21 mouse cellular contexts compared by ENCODE assay signal in the genomic region with DNA sequence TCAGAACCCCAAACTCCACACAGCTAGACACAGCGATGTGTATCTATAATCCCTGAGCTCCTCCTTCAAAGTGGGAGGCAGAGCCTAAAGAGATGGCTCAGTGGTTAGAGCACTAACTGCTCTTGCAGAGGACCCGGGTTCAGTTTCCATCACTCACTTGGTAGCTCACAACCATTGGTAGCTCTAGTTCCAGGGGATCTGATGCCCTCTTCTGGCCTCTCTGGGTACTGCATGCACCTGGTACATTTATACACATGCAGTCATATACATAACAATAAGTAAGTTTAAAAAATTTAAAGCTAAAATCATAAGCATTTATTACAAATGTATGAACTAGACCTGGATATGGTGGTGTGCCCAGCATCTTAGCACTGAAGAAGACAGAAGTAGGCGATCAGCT. TPM values are rescaled to one million over a fixed set of nuclear protein-coding genes. Genes with fewer than 3 reads are reported as not detected.
DNase-seq lines count a peak whose midpoint lies in the region; ATAC-seq and TF ChIP-seq lines count a peak whose summit lies in the region.
"Had no signal": no experiment of that assay in that cellular context is flagged by ENCODE, and none has a peak within 500 bp of the region (broad histone marks: within the 10 kb centered on the region; RNA-seq: fewer than 3 reads in every experiment).

No protein-coding gene starts in this region.

- intact Hi-C loops in gastrocnemius, adult 2 months (cut with DNase I): no loop called here

- no peak for TF ChIP-seq EP300 in liver, embryonic 14.5 days (IDR thresholded peaks at IDR 0.05; ENCODE audit: low read depth)

- no peak overlapping the region for H3K4me3 ChIP-seq in gastrocnemius, adult 2 months
- no peak overlapping the region for H3K4me3 ChIP-seq in liver, embryonic 14.5 days (ENCODE audit: insufficient read depth in 1 of 2, low read depth in 2 of 2, low read length in 2 of 2)
- no peak overlapping the region for H3K4me3 ChIP-seq in liver, embryonic 11.5 days (ENCODE audit: low read depth, low read length)
- H3K4me3 ChIP-seq in E14TG2a.4 (replicated peaks; ENCODE audit: low read length): no peak overlapping the region
- H3K4me3 ChIP-seq: forebrain, embryonic 10.5 days; hindbrain, embryonic 15.5 days had no signal

- H3K27ac ChIP-seq in gastrocnemius, adult 2 months: no peak overlapping the region
- H3K27ac ChIP-seq in liver, embryonic 14.5 days: no peak overlapping the region
- H3K27ac ChIP-seq in liver, embryonic 11.5 days (ENCODE audit: low read depth, low read length): no peak overlapping the region
- H3K27ac ChIP-seq: forebrain, embryonic 10.5 days; hindbrain, embryonic 15.5 days had no signal

- H3K4me1 ChIP-seq in liver, embryonic 14.5 days (replicated peaks; ENCODE audit: control insufficient read depth in 2 of 2, insufficient read depth in 2 of 2, low read length in 1 of 2): no peaks in the 10 kb centered on the region
- H3K4me1 ChIP-seq in liver, embryonic 11.5 days (replicated peaks; ENCODE audit: control insufficient read depth, insufficient read depth, low read length): no peaks in the 10 kb centered on the region
- H3K4me1 ChIP-seq in E14TG2a.4 (replicated peaks; ENCODE audit: low read depth, low read length): peaks cover 24% of the 10 kb centered on the region
- H3K4me1 ChIP-seq: forebrain, embryonic 10.5 days; hindbrain, embryonic 15.5 days had no signal

- no peak for ATAC-seq in liver, embryonic 14.5 days (ENCODE audit: insufficient read depth)
- no peak for ATAC-seq in liver, embryonic 11.5 days (replicated peaks; ENCODE audit: low FRiP score)
- ATAC-seq in inflammation-experienced regulatory T-cells, adult 6 months: no peak

- no peaks in the 10 kb centered on the region for H3K9me3 ChIP-seq in liver, embryonic 14.5 days (ENCODE audit: control insufficient read depth, low read length)
- H3K9me3 ChIP-seq in liver, embryonic 11.5 days (ENCODE audit: control insufficient read depth, low read length): 0 out of 2 replicates have a peak, but pooled peaks cover 2% of the 10 kb centered on the region
- peaks cover 3% of the 10 kb centered on the region; the same call in 1 of the 2 replicates for H3K9me3 ChIP-seq in E14TG2a.4 (ENCODE audit: low read length)
- H3K9me3 ChIP-seq: hindbrain, embryonic 15.5 days had no signal

- H3K9ac ChIP-seq in liver, embryonic 14.5 days (replicated peaks): no peak overlapping the region
- no peak overlapping the region for H3K9ac ChIP-seq in liver, embryonic 11.5 days (ENCODE audit: low read depth, low read length)
- H3K9ac ChIP-seq: hindbrain, embryonic 15.5 days had no signal

- no peaks in the 10 kb centered on the region for H3K27me3 ChIP-seq in liver, embryonic 14.5 days (ENCODE audit: control insufficient read depth, insufficient read depth, low read length)
- H3K27me3 ChIP-seq in liver, embryonic 11.5 days (replicated peaks; ENCODE audit: control insufficient read depth, insufficient read depth, low read length): no peaks in the 10 kb centered on the region
- no peaks in the 10 kb centered on the region for H3K27me3 ChIP-seq in E14TG2a.4 (ENCODE audit: insufficient read depth, low read length)
- H3K27me3 ChIP-seq: hindbrain, embryonic 15.5 days had no signal

- H3K36me3 ChIP-seq in liver, embryonic 14.5 days (replicated peaks; ENCODE audit: control insufficient read depth, insufficient read depth, low read depth): no peaks in the 10 kb centered on the region
- no peaks in the 10 kb centered on the region for H3K36me3 ChIP-seq in liver, embryonic 11.5 days (ENCODE audit: control insufficient read depth, insufficient read depth, low read length)
- H3K36me3 ChIP-seq in E14TG2a.4 (ENCODE audit: insufficient read depth, low read length): no peaks in the 10 kb centered on the region
- H3K36me3 ChIP-seq: forebrain, embryonic 10.5 days; hindbrain, embryonic 15.5 days had no signal

- WGBS in liver, embryonic 14.5 days (ENCODE audit: insufficient replicate concordance): 65% methylated on average over 3 of the region's 3 CpGs
- WGBS in liver, embryonic 11.5 days: 84% methylated on average over 3 of the region's 3 CpGs

- no peak for DNase-seq in gastrocnemius, adult 2 months
- DNase-seq in gastrocnemius, adult 18-20 months (ENCODE audit: low spot score): no peak
- DNase-seq in liver, embryonic 14.5 days (ENCODE audit: low read depth in 3 of 3, low spot score in 3 of 3): no peak
- DNase-seq in liver, embryonic 11.5 days (ENCODE audit: low spot score): no peak
- peak; percentile 32 for DNase-seq in induced T-regulatory cell, adult 2 months (ENCODE audit: low read depth)
- DNase-seq in urinary bladder, adult 18-20 months (ENCODE audit: low spot score in 2 of 2): no peak
- DNase-seq: adrenal gland, adult 8-10 months; cerebellum, adult 2 months; heart, adult 11 months; heart, postnatal 10 days; lung, postnatal 14 days; thymus, adult 2 months had no signal

- peak; percentile 47 for TF ChIP-seq CTCF in gastrocnemius, adult 2 months (IDR thresholded peaks at IDR 0.05)
- peak; percentile 56 for TF ChIP-seq CTCF in liver, embryonic 14.5 days (IDR thresholded peaks at IDR 0.05; ENCODE audit: low read depth)
- TF ChIP-seq CTCF in E14TG2a.4 (conservative IDR thresholded peaks at IDR 0.05; ENCODE audit: low read length): peak; percentile 65

- no peak overlapping the region for H3K4me2 ChIP-seq in liver, embryonic 14.5 days (ENCODE audit: low read depth)
- H3K4me2 ChIP-seq in liver, embryonic 11.5 days: no peak overlapping the region
- H3K4me2 ChIP-seq: hindbrain, embryonic 15.5 days had no signal

RNA-seq across cellular contexts. Expression of a gene that starts 17.6 kb away (rescaled TPM):
- 10 to 100 TPM in 1 of 2 experiments, 1 to 10 TPM in 1; 9.3 to 16.8 TPM for total RNA-seq in gastrocnemius, adult 2 months (2021)
- 10 to 100 TPM in 1 of 2 experiments, 1 to 10 TPM in 1; 9.7 to 13.3 TPM for total RNA-seq in gastrocnemius, adult 18-20 months (2021)
- 1.4 and 1.5 TPM in 2 replicates for polyA plus RNA-seq in liver, embryonic 14.5 days (2012; rRNA removed)
- 1.2 and 1.7 TPM in 2 replicates for polyA plus RNA-seq in liver, embryonic 14.5 days (2014; fragmentation: Nextera tagmentation; extraction: Ambion mirVana)
- 8.6 and 9.2 TPM in 2 replicates for polyA plus RNA-seq in liver, embryonic 11.5 days (2014; fragmentation: Nextera tagmentation; extraction: Ambion mirVana)
- 1 to 10 TPM; 2.7 to 6.8 (median 5.4) TPM for polyA plus RNA-seq in inflammation-experienced regulatory T-cells, adult 6 months (2017; shearing (Covaris generic))

RNA-seq across cellular contexts. Expression of a gene that starts 49.3 kb away (rescaled TPM):
- not detected for total RNA-seq in gastrocnemius, adult 2 months (2021)
- total RNA-seq in gastrocnemius, adult 18-20 months (2021): not detected
- polyA plus RNA-seq in liver, embryonic 14.5 days (2012; rRNA removed): not detected in 2 replicates
- not detected in 2 replicates for polyA plus RNA-seq in liver, embryonic 14.5 days (2014; fragmentation: Nextera tagmentation; extraction: Ambion mirVana)
- not detected in 2 replicates for polyA plus RNA-seq in liver, embryonic 11.5 days (2014; fragmentation: Nextera tagmentation; extraction: Ambion mirVana)
- not detected for polyA plus RNA-seq in inflammation-experienced regulatory T-cells, adult 6 months (2017; shearing (Covaris generic))
- total RNA-seq: adrenal gland, adult 8-10 months; heart, postnatal 10 days; layer of hippocampus, adult 8-10 months had no signal
- polyA plus RNA-seq: C2C12; cerebellum, adult 2 months; embryonic facial prominence, embryonic 14.5 days; forebrain, embryonic 10.5 days; hindbrain, embryonic 15.5 days; kidney, embryonic 16.5 days; limb, embryonic 14.5 days; thymus, adult 2 months had no signal

RNA-seq across cellular contexts. Expression of a gene that starts 59.6 kb away (rescaled TPM):
- not detected for total RNA-seq in gastrocnemius, adult 2 months (2021)
- total RNA-seq in gastrocnemius, adult 18-20 months (2021): not detected
- polyA plus RNA-seq in liver, embryonic 14.5 days (2012; rRNA removed): not detected in 2 replicates
- polyA plus RNA-seq in liver, embryonic 14.5 days (2014; fragmentation: Nextera tagmentation; extraction: Ambion mirVana): not detected in 2 replicates
- not detected in 2 replicates for polyA plus RNA-seq in liver, embryonic 11.5 days (2014; fragmentation: Nextera tagmentation; extraction: Ambion mirVana)
- not detected for polyA plus RNA-seq in inflammation-experienced regulatory T-cells, adult 6 months (2017; shearing (Covaris generic))
- total RNA-seq: adrenal gland, adult 8-10 months; heart, postnatal 10 days; layer of hippocampus, adult 8-10 months had no signal
- polyA plus RNA-seq: C2C12; cerebellum, adult 2 months; forebrain, embryonic 10.5 days; hindbrain, embryonic 15.5 days; kidney, embryonic 16.5 days; limb, embryonic 14.5 days; thymus, adult 2 months had no signal
